Mouse (Mus musculus): ENCODE results near the gene Fam84b. TPM values are rescaled to one million over a fixed set of nuclear protein-coding genes. Genes with fewer than 3 reads are reported as not detected.

Fam84b gene
- total and polyA plus RNA-seq, 2 experiments: 5.5 to 10.6 TPM

- Histone ChIP-seq H3K9ac (ENCODE audit: low read depth, low read length) (no peak overlapping the region), H3K4me1 (ENCODE audit: control insufficient read depth, insufficient read depth, low read length) (no peaks in the 10 kb centered on the region), H3K36me3 (ENCODE audit: control insufficient read depth, insufficient read depth, low read length) (no peaks in the 10 kb centered on the region), H3K27ac (replicated peaks; ENCODE audit: insufficient read depth, low read depth, low read length) (no peak overlapping the region), H3K79me2 (ENCODE audit: control insufficient read depth, insufficient read depth, low read length) (no peaks in the 10 kb centered on the region), H3K4me3 (ENCODE audit: insufficient read depth, low read depth, low read length) (no peak overlapping the region), H3K27me3 (ENCODE audit: control insufficient read depth, insufficient read depth, low read length) (no peaks in the 10 kb centered on the region)
- WGBS: 77% methylated on average over 1 of the region's 1 CpGs
- TF ChIP-seq POLR2A (IDR thresholded peaks at IDR 0.05; ENCODE audit: extremely low read depth, insufficient read depth, low read length) (no peak), CTCF (IDR thresholded peaks at IDR 0.05; ENCODE audit: low read depth, low read length) (no peak)
- DNase-seq (ENCODE audit: extremely low read depth, low read depth, low spot score): no peak
These were observed 27.4 kb downstream of the Fam84b start for GRCm38 (mm10) chr15:60826226-60826625.

- under 1% methylated on average over 32 of the region's 32 CpGs for WGBS
- H3K27ac ChIP-seq (replicated peaks; ENCODE audit: insufficient read depth, low read depth, low read length): peak overlapping the region; percentile 64
These were observed 28.8 kb downstream of the Fam84b start for GRCm38 (mm10) chr15:60824751-60825227.

GRCm38 (mm10) chr15:60823870-60824709, 29.5 kb downstream of the Fam84b start:
- H3K27ac ChIP-seq (replicated peaks; ENCODE audit: insufficient read depth, low read depth, low read length): peak overlapping the region; percentile 64
- H3K9ac ChIP-seq (ENCODE audit: low read depth, low read length): peak overlapping the region; percentile 75
- peak overlapping the region; percentile 82 for H3K4me3 ChIP-seq (ENCODE audit: insufficient read depth, low read depth, low read length)
- no peaks in the 10 kb centered on the region for H3K27me3 ChIP-seq (ENCODE audit: control insufficient read depth, insufficient read depth, low read length)
- no peaks in the 10 kb centered on the region for H3K4me1 ChIP-seq (ENCODE audit: control insufficient read depth, insufficient read depth, low read length)
- DNase-seq (ENCODE audit: extremely low read depth, low read depth, low spot score): peak; percentile 31
- TF ChIP-seq POLR2A (IDR thresholded peaks at IDR 0.05; ENCODE audit: extremely low read depth, insufficient read depth, low read length) (no peak), CTCF (IDR thresholded peaks at IDR 0.05; ENCODE audit: low read depth, low read length) (no peak)
- WGBS: under 1% methylated on average over 44 of the region's 45 CpGs
- H3K79me2 ChIP-seq (ENCODE audit: control insufficient read depth, insufficient read depth, low read length): no peaks in the 10 kb centered on the region
- H3K36me3 ChIP-seq (ENCODE audit: control insufficient read depth, insufficient read depth, low read length): no peaks in the 10 kb centered on the region

More at GRCm38 (mm10) chr15:60824751-60825227, 28.8 kb downstream of the Fam84b start:
- Histone ChIP-seq H3K27me3 (ENCODE audit: control insufficient read depth, insufficient read depth, low read length) (no peaks in the 10 kb centered on the region), H3K4me1 (ENCODE audit: control insufficient read depth, insufficient read depth, low read length) (no peaks in the 10 kb centered on the region), H3K4me3 (ENCODE audit: insufficient read depth, low read depth, low read length) (peak overlapping the region; percentile 82), H3K9ac (ENCODE audit: low read depth, low read length) (peak overlapping the region; percentile 75), H3K79me2 (ENCODE audit: control insufficient read depth, insufficient read depth, low read length) (no peaks in the 10 kb centered on the region), H3K36me3 (ENCODE audit: control insufficient read depth, insufficient read depth, low read length) (no peaks in the 10 kb centered on the region)
- TF ChIP-seq POLR2A (IDR thresholded peaks at IDR 0.05; ENCODE audit: extremely low read depth, insufficient read depth, low read length) (peak; percentile 69), CTCF (IDR thresholded peaks at IDR 0.05; ENCODE audit: low read depth, low read length) (no peak)
- peak; percentile 71 for DNase-seq (ENCODE audit: extremely low read depth, low read depth, low spot score)

- Histone ChIP-seq H3K4me1 (ENCODE audit: control insufficient read depth, insufficient read depth, low read length) (no peaks in the 10 kb centered on the region), H3K27me3 (ENCODE audit: control insufficient read depth, insufficient read depth, low read length) (no peaks in the 10 kb centered on the region), H3K36me3 (ENCODE audit: control insufficient read depth, insufficient read depth, low read length) (no peaks in the 10 kb centered on the region), H3K9ac (ENCODE audit: low read depth, low read length) (peak overlapping the region; percentile 75), H3K27ac (replicated peaks; ENCODE audit: insufficient read depth, low read depth, low read length) (peak overlapping the region; percentile 0; the same call in 1 of the 2 replicates), H3K4me3 (ENCODE audit: insufficient read depth, low read depth, low read length) (peak overlapping the region; percentile 82), H3K79me2 (ENCODE audit: control insufficient read depth, insufficient read depth, low read length) (no peaks in the 10 kb centered on the region)
- DNase-seq (ENCODE audit: extremely low read depth, low read depth, low spot score): no peak
- TF ChIP-seq CTCF (IDR thresholded peaks at IDR 0.05; ENCODE audit: low read depth, low read length) (no peak), POLR2A (IDR thresholded peaks at IDR 0.05; ENCODE audit: extremely low read depth, insufficient read depth, low read length) (no peak)
- WGBS: under 1% methylated on average over 24 of the region's 24 CpGs
These were observed 30.0 kb downstream of the Fam84b start for GRCm38 (mm10) chr15:60823620-60823869.

- Histone ChIP-seq H3K4me3 (ENCODE audit: insufficient read depth, low read depth, low read length) (peak overlapping the region; percentile 82), H3K79me2 (ENCODE audit: control insufficient read depth, insufficient read depth, low read length) (no peaks in the 10 kb centered on the region), H3K4me1 (ENCODE audit: control insufficient read depth, insufficient read depth, low read length) (no peaks in the 10 kb centered on the region), H3K27ac (replicated peaks; ENCODE audit: insufficient read depth, low read depth, low read length) (peak overlapping the region; percentile 0; the same call in 1 of the 2 replicates), H3K36me3 (ENCODE audit: control insufficient read depth, insufficient read depth, low read length) (no peaks in the 10 kb centered on the region), H3K9ac (ENCODE audit: low read depth, low read length) (peak overlapping the region; percentile 75), H3K27me3 (ENCODE audit: control insufficient read depth, insufficient read depth, low read length) (no peaks in the 10 kb centered on the region)
- WGBS: under 1% methylated on average over 68 of the region's 68 CpGs
- TF ChIP-seq POLR2A (IDR thresholded peaks at IDR 0.05; ENCODE audit: extremely low read depth, insufficient read depth, low read length): 0 out of 2 replicates have a peak, but pooled peaks have one; percentile 3
- TF ChIP-seq CTCF (IDR thresholded peaks at IDR 0.05; ENCODE audit: low read depth, low read length): peak; percentile 61
- DNase-seq (ENCODE audit: extremely low read depth, low read depth, low spot score): peak; percentile 67
These were observed 30.6 kb downstream of the Fam84b start for GRCm38 (mm10) chr15:60822803-60823619.
